Mouse (Mus musculus) kidney, adult 8-10 months (tissue): Measurements from ENCODE around the gene Ctbp2.

ENCODE experiments used
- DNase-seq, 2 experiments: peaks; one replicate each; pipeline ENCODE4 v3.0.0; 2022

Gene Ctbp2

GRCm38 (mm10) chr7:133002271-133002670 lies 121.9 kb downstream of the Ctbp2 start:
- DNase-seq: no peak

- no peak for DNase-seq
Measured at GRCm38 (mm10) chr7:133001388-133001787, 122.8 kb downstream of the Ctbp2 start.

GRCm38 (mm10) chr7:132999061-132999460 lies 125.1 kb downstream of the Ctbp2 start:
- no peak for DNase-seq

DNA sequence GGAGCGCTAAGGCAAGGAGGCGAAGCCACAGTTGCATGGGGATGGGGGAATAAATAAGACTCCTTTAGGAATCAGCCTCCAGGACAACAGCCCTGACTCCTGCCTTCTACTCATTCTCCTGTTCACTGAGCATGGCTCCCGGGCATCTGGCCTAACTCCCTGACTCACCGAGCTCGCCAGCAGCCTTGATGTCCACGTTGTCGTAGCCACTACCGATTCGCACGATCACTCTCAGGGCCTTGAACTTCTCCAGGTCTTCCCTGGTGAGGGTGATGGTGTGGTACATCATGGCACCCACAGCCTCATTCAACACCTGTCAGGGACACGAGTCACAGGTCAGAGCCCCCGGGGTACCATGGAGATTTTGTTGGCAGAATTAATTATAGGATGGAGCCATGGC lies 125.5 kb downstream of the Ctbp2 start:
- no peak for DNase-seq

DNA sequence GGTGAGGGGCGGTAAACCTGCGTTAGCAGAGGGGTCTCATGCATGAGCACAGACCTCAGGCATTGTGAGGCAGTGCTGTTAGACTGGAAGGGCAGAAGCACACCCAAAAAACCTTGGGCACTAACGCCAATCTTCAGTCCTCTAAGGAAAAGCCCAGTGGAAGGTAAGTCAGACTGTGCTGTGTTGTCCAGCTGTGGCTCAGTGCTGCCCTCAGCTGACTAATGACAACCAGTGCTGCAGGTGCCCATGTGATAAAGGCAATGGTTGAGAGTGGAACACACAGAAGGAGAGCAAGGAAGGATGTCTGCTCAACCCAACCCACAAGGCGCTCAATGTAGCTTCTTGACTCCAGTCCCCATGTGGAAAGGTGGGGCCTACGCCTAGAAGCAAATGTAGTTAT lies 127.8 kb downstream of the Ctbp2 start:
- DNase-seq: no peak

DNA sequence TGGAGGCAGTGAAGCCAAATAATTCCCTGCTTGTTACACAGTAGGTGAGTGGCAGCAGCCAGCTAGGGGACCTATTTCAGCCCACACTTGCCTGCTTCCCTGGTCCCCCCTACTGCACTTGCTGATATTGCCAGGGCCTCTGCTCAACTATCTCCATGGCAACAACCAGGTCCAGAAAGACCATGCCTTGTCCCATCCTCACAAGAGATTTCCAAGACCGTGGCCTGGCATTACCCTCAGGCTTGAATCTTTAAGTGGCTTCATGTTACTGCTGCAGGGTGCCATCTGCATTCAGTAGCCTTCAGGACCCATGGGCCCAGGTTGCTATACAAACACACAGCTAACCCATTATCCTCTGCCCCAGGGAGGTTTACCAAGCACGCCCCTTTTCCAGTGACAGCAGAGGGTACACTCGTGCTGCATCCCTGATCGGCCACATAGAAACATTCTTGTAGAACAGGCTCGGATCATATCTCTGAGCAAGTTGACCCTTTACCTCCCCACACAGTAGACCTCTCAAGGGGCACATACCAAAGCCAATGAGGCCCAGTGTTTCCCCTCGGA lies 129.4 kb downstream of the Ctbp2 start:
- no peak for DNase-seq

- no peak for DNase-seq
Measured at GRCm38 (mm10) chr7:132994120-132994519, 130.0 kb downstream of the Ctbp2 start.

GRCm38 (mm10) chr7:132992967-132993615 lies 131.1 kb downstream of the Ctbp2 start:
- no peak for DNase-seq

- no peak for DNase-seq
Measured at GRCm38 (mm10) chr7:132991240-132991900, 132.8 kb downstream of the Ctbp2 start.

DNA sequence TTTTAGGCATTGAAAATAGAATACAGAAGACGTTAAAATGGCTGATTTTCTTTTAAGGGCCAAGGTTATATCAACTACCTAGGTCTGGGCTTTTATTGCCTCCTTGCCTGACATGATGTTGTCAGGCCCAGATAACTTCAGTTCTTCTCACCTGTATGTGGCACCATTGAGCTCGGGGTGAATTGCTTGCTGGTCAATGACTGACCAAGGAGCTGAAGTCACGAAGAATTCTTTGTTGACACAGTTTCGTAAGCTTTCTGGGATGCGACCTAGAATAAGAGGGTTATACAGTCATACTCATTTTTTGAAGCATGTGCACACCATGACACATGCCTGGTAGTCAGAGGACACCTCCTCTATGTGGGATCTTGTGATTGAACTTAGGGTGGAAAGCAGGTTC lies 134.3 kb downstream of the Ctbp2 start:
- DNase-seq: no peak

- DNase-seq: no peak
Measured at GRCm38 (mm10) chr7:132982639-132983038, 141.5 kb downstream of the Ctbp2 start.

DNA sequence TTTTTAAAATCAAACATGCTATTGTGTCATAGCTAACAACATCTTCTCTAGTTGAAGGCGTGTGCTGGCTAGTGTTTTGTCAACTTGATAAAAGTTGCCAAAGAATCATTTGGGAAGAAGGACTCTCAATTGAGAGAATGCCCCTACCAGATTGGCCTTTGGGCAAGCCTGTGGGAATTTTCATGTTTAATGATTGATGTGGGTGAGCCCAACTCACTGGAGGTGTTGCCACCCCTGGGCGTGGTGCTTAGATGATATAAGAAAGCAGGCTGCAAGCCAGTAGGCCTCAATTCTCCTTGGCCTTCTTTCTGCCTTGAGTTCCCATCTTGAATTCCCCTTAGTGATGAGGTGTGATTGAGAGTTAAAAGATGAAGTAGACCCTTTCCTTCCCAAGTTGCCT lies 146.2 kb downstream of the Ctbp2 start:
- peak in 1 of 2 experiments; percentile 21 for DNase-seq

DNA sequence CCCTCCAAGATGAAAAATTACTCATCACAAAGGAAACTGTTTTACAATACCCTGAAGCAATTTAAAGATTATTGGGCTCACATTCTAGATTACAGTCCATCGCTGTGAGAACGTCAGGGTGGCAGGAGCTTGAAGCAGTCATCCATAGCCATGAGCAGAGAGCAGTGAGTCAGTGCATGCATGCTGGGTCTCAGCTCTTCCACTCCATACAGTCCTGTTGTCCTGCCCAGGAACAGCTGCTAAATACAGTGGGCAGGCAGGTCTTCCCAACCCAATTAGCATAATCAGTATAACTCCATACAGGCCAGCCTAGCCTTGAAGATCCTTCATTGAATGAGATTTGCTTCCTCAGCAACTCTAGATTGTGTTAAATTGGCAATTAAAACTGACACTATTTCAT lies 148.1 kb downstream of the Ctbp2 start:
- DNase-seq: no peak

DNA sequence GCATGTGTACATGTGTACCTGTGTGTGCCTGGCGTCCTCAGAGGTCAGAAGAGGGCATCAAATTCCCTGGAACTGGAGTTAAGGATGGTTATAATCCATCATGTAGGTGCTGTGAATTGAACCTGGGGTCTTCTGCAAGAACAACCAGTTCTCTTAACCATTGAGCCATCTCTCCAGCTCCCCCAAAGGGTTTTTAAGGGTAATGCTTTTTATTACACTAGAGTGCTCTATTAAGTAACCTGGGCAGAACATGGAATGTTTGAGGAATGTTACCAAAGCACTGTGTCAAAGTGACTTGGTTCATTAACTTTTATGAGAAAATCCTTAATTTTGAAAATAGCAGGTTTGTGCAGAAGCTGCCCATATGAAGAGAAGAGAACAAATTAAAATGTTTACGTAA lies 152.1 kb downstream of the Ctbp2 start:
- DNase-seq: no peak

GRCm38 (mm10) chr7:132965707-132966106 lies 158.4 kb downstream of the Ctbp2 start:
- no peak for DNase-seq

GRCm38 (mm10) chr7:132964395-132964794 lies 159.8 kb downstream of the Ctbp2 start:
- peak in 1 of 2 experiments; percentile 16 for DNase-seq

DNA sequence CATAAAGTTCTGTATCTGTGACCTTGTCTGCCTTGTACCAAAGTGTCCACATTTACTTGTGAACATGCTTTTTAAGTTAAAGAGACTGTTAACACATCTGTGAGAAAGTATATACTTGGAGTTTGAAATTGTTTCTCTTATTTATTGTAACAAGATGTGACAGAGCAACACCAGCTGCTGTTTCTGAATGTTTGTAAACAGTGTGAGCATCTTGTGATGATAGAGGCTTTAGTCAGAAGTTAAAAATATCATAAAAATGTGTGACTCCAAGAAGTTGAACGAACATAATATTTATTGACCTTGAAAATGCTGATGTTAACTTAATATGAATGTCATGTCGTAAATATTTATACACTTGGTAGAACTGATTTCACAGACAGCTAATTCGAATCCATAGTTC lies 173.5 kb downstream of the Ctbp2 start:
- DNase-seq: no peak

DNA sequence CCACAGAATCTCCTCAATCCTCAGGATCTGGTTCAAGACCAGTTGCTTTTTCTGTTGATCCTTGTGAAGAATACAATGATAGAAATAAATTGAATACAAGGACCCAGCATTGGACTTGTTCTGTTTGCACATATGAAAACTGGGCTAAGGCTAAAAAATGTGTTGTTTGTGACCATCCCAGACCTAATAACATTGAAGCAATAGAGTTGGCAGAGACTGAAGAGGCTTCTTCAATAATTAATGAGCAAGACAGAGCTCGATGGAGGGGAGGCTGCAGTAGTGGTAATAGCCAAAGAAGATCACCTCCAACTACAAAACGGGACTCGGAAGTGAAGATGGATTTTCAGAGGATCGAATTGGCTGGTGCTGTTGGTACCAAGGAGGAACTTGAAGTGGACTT lies 174.2 kb downstream of the Ctbp2 start:
- no peak for DNase-seq

GRCm38 (mm10) chr7:132940569-132940968 lies 183.6 kb downstream of the Ctbp2 start:
- no peak for DNase-seq

DNA sequence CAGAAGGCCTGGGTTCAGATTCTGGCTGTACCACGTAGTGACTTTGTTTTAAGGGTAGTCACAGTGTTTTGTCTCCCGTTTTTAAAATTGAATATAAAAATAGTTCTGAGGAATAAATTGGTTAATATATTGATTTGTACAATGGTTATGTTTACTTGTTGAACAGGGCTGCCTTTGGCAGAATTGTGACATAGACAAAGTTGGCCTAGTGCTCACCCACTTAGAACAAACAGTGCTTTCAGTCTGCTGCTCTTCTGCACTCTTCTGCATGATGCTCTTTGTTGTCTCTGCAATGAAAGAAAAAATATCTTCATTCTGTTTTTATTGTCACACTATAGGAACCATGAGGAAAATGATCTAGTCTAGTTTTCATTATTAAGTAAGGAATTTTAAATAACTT lies 185.0 kb downstream of the Ctbp2 start:
- no peak for DNase-seq
